Mouse (Mus musculus): ENCODE results near the gene Fadd. TPM values are rescaled to one million over a fixed set of nuclear protein-coding genes. Genes with fewer than 3 reads are reported as not detected.

The Fadd gene
- polyA plus RNA-seq, 1 experiment from 2014 or later = 10.6 TPM

DNA sequence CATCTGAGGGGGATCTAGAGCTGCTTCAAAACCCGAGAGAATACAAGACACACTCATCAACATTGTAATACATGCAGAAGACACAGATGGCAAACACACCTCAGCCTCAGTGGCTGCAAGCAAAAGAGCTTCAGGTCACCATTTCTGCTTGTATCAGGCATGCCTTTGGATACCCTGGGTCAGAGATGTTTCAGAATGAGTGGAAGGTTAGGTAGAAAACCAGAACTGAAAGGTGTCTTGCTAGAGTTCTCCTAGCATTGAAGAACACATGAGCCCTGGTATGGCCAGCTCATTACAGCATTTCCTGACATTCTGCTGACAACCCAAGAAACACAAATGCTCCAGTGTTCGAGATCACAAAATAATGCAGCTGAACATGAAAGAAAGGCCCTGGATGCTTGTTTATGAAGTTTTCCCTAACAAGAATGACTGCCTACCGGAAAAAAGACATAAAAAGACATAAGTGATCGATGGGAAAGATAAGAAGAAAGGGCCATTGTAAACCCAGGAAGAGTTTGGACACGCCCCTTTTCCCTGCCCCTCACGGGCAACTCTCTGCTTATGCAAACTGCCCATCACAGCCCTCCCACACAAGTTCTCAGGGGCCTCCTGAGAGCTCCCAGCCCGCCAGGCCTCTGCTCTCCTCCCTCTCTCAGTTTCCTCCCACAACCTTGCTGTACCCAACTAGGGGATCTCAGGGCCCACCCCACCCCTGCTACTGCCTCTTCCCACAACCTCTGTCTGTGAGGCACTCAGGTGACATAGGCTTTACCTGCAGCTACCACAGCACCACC, 50.5 kb downstream of the Fadd start:
- no peak overlapping the region for H3K4me3 ChIP-seq (replicated peaks)
- H3K4me2 ChIP-seq (replicated peaks) = no peak overlapping the region
- no peak for ATAC-seq (ENCODE audit: insufficient number of reproducible peaks, low FRiP score, low TSS enrichment, low read depth)
- no peaks in the 10 kb centered on the region for H3K27me3 ChIP-seq
- H3K36me3 ChIP-seq = no peaks in the 10 kb centered on the region
- no peaks in the 10 kb centered on the region for H3K9me3 ChIP-seq (replicated peaks)
- H3K27ac ChIP-seq (replicated peaks) = 0 out of 2 replicates have a peak overlapping the region, but pooled peaks have one; percentile 44
- H3K4me1 ChIP-seq = peaks cover 36% of the 10 kb centered on the region
- WGBS = 36% methylated on average over 7 of the region's 7 CpGs
- H3K9ac ChIP-seq = no peak overlapping the region

DNA sequence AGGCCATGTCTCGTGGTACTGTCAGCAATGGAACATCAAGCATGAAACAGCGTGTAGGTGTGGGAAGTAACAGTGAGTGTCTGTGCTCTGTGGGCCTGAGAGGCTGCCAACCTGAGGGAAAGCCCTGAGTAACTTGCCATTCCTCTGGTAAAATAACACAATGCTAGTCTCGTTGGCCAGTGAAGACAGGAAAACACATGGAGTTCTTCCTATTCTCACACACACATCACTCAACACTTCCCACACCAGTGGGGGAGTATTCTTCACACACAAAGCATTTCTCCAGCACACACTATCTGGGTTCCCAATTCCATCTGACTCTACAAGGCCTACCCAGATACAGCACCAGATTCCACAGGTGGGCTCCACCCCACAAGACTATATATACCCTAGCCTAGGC, 52.4 kb downstream of the Fadd start:
- Histone ChIP-seq H3K9ac (no peak overlapping the region), H3K4me3 (replicated peaks) (no peak overlapping the region), H3K4me1 (peaks cover 23% of the 10 kb centered on the region), H3K4me2 (replicated peaks) (no peak overlapping the region), H3K9me3 (replicated peaks) (no peaks in the 10 kb centered on the region), H3K27me3 (no peaks in the 10 kb centered on the region), H3K36me3 (no peaks in the 10 kb centered on the region), H3K27ac (replicated peaks) (no peak overlapping the region)
- no peak for ATAC-seq (ENCODE audit: insufficient number of reproducible peaks, low FRiP score, low TSS enrichment, low read depth)
- 77% methylated on average over 3 of the region's 3 CpGs for WGBS

DNA sequence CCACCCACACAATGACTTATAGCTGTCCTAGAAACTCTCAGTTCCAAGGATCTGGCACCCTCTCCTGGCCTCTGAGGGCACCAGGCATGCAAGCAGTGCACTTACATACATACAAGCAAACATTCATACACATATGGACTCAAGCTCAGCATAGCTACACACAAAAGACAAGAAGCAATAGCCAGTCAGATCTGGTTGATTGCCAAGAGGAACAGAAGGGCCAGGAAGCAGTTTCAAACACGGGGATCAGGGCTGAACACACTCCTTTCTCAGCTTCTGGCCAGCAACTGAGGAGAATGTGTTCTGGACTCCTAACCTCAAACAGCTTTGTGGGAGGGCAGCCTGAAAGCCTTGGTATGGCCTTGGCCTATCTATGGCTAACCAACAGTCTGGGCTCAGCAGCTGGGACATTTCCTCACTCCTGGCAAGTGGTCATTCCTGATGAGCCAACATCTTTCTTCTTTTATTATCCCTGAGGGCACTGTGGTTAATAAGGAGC, 54.5 kb downstream of the Fadd start:
- Histone ChIP-seq H3K36me3 (no peaks in the 10 kb centered on the region), H3K4me1 (peaks cover 16% of the 10 kb centered on the region), H3K4me2 (replicated peaks) (no peak overlapping the region), H3K4me3 (replicated peaks) (no peak overlapping the region), H3K27me3 (no peaks in the 10 kb centered on the region), H3K27ac (replicated peaks) (no peak overlapping the region), H3K9ac (no peak overlapping the region), H3K9me3 (replicated peaks) (no peaks in the 10 kb centered on the region)
- 50% methylated on average over 1 of the region's 1 CpGs for WGBS
- ATAC-seq (ENCODE audit: insufficient number of reproducible peaks, low FRiP score, low TSS enrichment, low read depth) = no peak

Other genes with a start within 250 kb of the Fadd start
- gene Cttn, start 111.5 kb downstream of the Fadd start, polyA plus RNA-seq (2015; fragmentation: Nextera tagmentation; extraction: Ambion mirVana) = 171 and 172 TPM in 2 replicates
- gene Ppfia1, start 28.7 kb downstream of the Fadd start, polyA plus RNA-seq (2015; fragmentation: Nextera tagmentation; extraction: Ambion mirVana) = 41.2 and 42.3 TPM in 2 replicates
- gene Ano1, start 169.5 kb upstream of the Fadd start, polyA plus RNA-seq (2015; fragmentation: Nextera tagmentation; extraction: Ambion mirVana) = 17.9 and 20.6 TPM in 2 replicates